Mouse (Mus musculus): ENCODE measurements at regions not wholly inside any gene's neighbourhood (a gene's known extent, or its start where the extent isn't known, plus 50 kb on each side); places are given as distances from the start of the nearest gene placed in this dataset.

- in situ Hi-C loops (cut with MboI; ENCODE audit: low sequenced_read_pairs), result no loop called here
Observed at GRCm38 (mm10) chr1:169066795-169067194, 464.5 kb downstream of the Nuf2 start.

- in situ Hi-C loops (cut with MboI; ENCODE audit: low sequenced_read_pairs), result no loop called here
Observed at GRCm38 (mm10) chr1:169060627-169061026, 470.6 kb downstream of the Nuf2 start.

GRCm38 (mm10) chr1:169060145-169060544 is 471.1 kb downstream of the Nuf2 start:
- in situ Hi-C loops (cut with MboI; ENCODE audit: low sequenced_read_pairs), result no loop called here

DNA sequence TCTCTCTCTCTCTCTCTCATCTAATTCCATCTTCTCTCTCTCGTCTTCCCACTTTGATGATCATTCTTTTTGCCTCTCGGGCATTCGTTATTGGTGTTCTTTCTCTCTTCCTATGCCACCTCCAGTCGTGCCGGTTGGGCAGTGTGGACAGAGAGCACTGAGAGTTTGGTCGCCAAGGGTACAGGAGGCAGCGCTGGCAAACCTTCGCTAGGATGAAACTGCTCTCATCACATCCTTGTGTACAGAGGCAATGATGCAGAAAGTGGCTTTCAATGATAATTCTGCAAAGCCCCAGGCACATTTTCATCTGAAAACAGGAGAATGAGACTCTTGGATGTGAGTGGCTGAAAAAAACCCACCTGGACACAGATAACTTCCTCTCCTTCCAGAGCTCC is 479.4 kb downstream of the Nuf2 start:
- in situ Hi-C loops (cut with MboI; ENCODE audit: low sequenced_read_pairs), result no loop called here

DNA sequence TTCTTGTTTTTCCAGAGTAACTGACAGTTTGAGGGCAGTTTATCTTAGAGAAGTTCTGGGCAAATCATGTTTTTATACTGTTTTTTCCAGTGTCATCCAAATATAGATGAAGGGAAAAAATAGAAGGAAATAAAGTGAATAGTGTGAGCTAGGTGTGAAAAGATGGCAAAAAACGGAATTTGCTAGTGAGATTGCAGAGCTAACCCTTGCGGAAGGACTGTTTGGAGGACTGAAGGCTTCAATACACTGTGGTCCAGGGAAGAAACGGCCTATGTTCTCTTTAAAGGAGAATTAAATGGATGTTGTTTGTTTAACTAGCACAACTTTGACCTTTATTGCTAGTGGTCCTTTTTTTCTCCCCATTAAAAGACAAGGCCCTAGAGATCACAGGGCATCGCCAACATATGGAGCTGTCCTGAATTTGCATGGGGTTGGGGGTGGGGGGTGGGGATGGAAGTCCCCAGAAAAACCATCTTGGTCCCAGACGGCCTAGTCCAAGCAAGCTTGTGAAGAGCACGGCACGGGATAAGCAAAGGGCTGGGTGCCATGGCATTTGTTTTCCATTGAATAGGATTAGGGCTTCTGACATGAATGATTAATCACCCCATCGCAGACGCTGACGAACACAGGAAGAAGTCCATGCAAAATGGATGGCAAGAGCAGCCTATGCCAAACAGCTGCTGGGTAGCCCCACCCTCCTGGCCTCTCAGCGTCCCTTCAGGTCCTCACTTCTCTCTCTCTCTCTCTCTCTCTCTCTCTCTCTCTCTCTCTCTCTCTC is 480.0 kb downstream of the Nuf2 start:
- in situ Hi-C loops (cut with MboI; ENCODE audit: low sequenced_read_pairs), result no loop called here

DNA sequence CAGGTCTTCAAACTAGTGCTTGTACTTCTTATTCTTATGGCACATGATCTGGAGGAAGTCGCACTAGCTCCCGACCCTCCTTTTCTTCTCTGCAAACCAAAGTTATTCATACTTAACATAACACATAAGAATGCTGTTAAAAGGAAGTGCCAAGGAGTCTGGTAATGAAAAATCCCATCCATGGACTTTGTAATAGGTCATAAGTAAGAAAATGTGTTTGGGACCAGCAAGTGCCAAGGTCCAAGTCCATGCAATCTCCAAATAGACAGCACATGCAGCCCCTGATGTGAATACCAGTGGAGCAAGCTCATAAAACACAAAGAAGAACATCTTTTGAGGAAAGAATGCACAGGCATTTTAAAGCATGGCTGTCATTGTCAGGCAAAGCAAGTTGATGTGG is 481.4 kb downstream of the Nuf2 start:
- in situ Hi-C loops (cut with MboI; ENCODE audit: low sequenced_read_pairs), result no loop called here

DNA sequence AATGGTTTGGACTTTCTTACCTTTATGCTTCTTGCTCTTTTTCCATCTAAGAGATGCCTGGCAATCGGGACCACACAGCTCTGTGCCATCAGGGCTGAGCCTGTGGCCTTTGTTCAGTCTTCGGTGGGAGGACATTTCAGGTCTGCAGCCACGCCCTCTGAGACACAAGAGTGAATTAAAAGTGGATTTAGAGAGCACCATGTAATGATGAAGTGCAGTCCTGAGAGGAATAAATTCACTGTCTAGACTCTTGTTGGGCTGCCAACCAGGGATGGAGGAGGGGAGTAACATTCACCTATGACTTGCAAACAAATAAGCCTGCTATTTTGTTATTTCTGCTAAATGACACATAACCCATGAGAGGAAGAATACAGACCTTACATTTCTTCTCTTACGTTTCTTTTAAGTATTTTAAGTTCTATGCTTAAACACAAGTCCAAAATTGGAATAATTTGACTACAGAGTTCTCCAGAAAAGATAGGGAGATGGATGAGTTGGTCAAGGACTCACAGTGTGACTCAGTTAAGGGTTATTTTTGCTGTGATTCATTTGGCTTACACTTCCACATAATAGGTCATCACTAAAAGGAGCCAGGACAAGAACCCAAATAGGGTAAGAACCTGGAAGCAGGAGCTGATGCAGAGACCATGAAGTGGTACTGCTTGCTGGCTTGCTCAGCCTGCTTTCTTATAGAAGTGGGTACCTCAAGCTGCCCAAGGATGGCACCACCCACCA is 484.3 kb downstream of the Nuf2 start:
- in situ Hi-C loops (cut with MboI; ENCODE audit: low sequenced_read_pairs), result no loop called here

- in situ Hi-C loops (cut with MboI; ENCODE audit: low sequenced_read_pairs), result no loop called here
Observed at GRCm38 (mm10) chr1:169033517-169033916, 497.7 kb downstream of the Nuf2 start.

DNA sequence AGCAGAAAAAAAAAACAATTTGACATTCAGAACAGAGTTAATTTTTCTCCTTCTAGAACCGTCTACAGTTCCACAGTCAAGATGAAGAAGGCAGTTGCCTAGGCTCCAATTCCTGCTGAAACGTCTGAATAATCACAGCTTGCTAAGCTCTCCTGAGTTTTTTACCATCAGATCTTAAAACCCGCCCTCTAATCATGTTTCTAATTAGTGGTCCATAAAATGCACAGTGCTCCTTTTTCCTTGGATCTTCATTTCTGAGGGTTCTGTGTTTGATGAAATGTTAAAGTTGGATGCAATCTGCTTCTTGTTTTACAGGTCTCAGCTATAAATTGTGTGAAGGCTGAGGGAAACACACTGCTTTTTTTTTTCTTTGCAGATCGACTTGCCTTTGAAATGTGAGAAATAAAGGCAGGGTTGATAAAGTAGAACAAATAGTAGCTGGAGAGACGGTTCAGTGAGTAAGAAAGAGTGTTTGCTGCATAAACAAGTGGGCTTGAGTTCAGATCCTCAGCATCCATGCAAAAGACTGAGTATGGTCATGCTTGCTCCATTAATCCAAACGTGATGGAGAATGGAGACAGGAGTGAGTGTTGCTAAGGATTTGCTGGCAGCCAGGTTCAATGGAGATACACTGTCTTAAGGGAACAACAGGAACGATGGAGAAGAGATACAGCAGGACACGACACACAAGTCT is 499.3 kb downstream of the Nuf2 start:
- in situ Hi-C loops (cut with MboI; ENCODE audit: low sequenced_read_pairs), result no loop called here

DNA sequence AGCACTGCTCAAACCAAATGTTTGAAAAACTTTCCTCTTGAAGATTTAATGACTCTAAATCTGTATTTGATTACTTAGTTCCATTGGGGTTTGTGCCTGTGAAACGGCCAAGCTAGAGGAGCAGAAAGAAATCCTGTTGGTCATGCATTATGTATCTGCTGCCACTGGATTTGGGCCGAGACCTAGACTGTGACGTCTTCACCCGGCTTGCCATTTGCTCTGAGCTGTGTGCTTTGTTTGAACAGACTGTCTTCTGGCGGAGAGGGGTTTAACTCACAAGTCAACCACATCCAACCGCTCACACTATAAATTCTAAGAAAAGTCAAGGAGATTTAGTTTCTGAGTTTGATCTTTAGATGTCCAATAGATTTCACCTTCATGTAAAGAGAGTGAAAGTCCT is 503.6 kb downstream of the Nuf2 start:
- in situ Hi-C loops (cut with MboI; ENCODE audit: low sequenced_read_pairs), result no loop called here

- in situ Hi-C loops (cut with MboI; ENCODE audit: low sequenced_read_pairs), result no loop called here
Observed at GRCm38 (mm10) chr1:169027241-169027640, 504.0 kb downstream of the Nuf2 start.

- in situ Hi-C loops (cut with MboI; ENCODE audit: low sequenced_read_pairs), result no loop called here
Observed at GRCm38 (mm10) chr1:169024531-169024930, 506.7 kb downstream of the Nuf2 start.

DNA sequence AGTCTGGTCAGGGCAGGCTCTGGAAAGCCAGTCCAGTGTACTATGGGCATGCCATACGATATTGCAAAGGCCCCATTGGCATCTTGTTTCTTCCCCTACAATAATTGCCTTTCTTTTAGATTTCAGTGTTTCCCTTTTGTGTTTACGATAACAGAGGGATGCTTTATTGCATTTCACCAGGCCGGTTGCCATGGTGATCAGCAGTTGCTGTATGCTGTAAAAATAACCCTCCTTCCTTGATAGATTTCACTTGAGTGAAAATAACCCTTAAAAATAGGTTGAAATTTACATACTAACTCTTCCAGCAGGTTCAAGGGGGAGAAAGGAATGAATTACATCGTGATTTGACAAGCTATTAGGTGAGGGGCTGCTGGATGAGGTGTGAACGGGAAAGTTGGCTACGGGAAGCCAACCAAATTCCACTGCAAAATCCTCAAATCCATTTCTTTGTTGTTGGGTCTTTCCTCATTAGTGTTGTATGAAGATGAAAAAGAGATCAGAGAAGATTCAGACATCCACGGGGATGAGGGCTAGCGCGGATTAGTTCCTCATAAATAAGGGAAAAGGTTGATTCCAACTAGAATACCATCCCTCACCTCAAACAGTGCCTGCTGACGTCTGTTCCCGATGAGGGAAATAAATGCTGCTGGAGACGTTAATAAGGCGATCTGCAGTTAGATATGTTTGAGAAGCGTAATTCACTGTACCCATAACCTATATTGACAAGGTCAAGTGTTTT is 539.6 kb downstream of the Nuf2 start:
- in situ Hi-C loops (cut with MboI; ENCODE audit: low sequenced_read_pairs), result no loop called here

DNA sequence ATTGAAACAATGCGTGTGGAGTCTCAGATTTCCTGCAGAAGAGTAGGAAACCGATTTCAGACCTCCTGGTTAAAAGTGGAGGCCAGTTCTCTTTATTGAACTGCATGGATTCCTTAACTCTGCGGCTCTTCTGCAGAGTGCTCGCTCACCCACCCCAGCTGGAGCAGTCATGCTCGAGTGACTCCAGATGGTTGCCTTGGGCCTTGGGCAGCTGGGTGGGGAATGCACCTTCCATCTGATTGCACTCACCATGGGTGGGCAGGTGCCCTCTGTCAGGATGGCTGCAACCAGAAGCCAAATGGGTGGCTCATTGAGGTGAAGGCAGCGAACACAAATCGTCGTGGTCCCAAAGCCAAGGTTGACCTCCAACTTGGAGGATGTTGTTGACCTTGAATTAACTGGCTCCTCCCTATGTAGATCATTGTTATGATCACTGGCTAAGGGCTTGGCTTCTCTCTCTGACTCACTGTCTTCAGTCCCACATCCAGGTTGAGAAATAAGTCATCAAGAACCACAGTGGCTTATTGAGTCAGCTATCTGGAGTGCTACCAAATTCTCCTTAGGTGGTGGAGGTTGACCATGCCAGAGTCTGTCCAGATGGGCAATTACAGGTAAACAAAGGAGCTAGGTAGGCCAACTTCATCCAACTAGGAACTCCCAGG is 543.1 kb upstream of the Pbx1 start:
- in situ Hi-C loops (cut with MboI; ENCODE audit: low sequenced_read_pairs), result no loop called here

- in situ Hi-C loops (cut with MboI; ENCODE audit: low sequenced_read_pairs), result no loop called here
Observed at GRCm38 (mm10) chr1:168969402-168969801, 537.3 kb upstream of the Pbx1 start.

DNA sequence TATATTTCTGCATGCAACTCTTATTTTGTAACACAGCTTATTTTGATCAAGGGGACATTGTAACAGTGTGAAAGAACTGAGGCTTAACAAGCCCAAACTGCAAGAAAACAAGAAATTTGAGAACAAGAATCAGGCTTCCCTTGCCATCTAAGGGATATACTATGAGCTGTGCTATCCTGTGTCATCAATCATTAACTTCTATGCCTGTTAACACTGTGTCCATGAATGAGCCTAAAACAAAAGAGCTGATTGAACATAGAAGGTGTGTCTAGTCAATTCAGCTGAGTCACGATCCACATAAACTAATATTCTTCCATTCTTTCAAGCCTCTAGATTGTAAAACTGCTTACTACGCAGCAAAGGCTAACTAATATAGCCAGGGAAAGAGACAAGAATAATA is 535.3 kb upstream of the Pbx1 start:
- in situ Hi-C loops (cut with MboI; ENCODE audit: low sequenced_read_pairs), result no loop called here

DNA sequence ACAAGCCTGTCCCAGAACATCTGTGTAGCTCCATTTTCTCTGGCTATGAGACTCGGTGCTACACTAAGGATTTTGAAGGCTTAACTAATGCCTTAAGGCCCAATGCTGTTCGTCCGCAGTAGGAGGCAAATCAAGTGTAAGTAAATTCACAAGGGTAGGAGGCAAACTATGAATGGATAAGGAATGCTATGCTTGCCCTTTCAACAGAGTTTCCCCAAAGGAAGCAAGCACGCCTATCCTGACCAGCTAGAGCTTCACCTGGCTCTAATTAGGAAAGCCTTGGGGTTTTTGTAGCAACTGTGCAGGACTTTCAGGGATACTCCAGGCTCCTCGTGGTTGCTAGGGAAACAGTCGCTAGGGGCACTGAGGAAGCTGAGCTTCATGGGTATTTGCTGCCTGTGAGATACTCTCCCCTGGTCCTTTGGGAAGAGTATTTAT is 532.4 kb upstream of the Pbx1 start:
- in situ Hi-C loops (cut with MboI; ENCODE audit: low sequenced_read_pairs), result no loop called here

DNA sequence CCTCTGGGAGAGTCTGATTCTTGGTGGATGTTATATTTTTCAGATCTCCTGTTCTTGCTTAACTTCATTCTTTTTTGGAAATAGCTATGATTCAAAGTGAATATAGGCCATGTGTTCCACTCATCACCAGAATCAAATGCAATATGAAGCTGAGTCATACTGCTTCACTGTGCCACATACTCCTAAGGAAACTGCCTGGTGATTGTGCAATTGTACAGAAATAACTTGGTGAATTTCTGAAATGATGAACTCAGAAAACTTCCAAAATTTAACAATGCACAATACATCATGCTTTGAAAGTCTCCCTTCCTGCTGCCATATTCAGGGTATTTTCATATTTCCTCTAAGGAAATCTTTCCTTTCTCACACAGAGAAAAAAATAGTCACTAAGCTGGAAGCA is 518.9 kb upstream of the Pbx1 start:
- in situ Hi-C loops (cut with MboI; ENCODE audit: low sequenced_read_pairs), result no loop called here

GRCm38 (mm10) chr1:168924100-168924815 is 492.2 kb upstream of the Pbx1 start:
- in situ Hi-C loops (cut with MboI; ENCODE audit: low sequenced_read_pairs), result no loop called here
